Mouse (Mus musculus) gastrocnemius, postnatal 25 days (tissue): Measurements from ENCODE around the gene Gas2l1. TPM values are rescaled to one million over a fixed set of nuclear protein-coding genes. Genes with fewer than 3 reads are reported as not detected.
A peak's percentile ranks its signal among the peaks of the same experiment; 100 is the strongest.

Experiments
- DNase-seq: peaks from one replicate; pipeline ENCODE4 v3.0.0; 2022
- total RNA-seq, 2 experiments: library from RNA; stranded (reverse); gene quantifications; 1 replicate in 1 of 2; 2 replicates in 1 of 2; pipeline ENCODE4 v1.2.3; 2021

Gene Gas2l1
- total RNA-seq, 2 experiments from 2014 or later, result 6.0 to 9.4 TPM

GRCm38 (mm10) chr11:5042645-5043381 is 22.3 kb downstream of the Gas2l1 start:
- no peak for DNase-seq

GRCm38 (mm10) chr11:5041144-5041780 is 23.9 kb downstream of the Gas2l1 start:
- no peak for DNase-seq

- no peak for DNase-seq
These were observed 24.5 kb downstream of the Gas2l1 start for GRCm38 (mm10) chr11:5040585-5040984.

GRCm38 (mm10) chr11:5037146-5037854 is 27.8 kb downstream of the Gas2l1 start:
- DNase-seq, result peak; percentile 50

- no peak for DNase-seq
These were observed 29.7 kb downstream of the Gas2l1 start for GRCm38 (mm10) chr11:5035421-5035820.

- DNase-seq, result peak; percentile 26
These were observed 32.0 kb downstream of the Gas2l1 start for GRCm38 (mm10) chr11:5033136-5033535.

GRCm38 (mm10) chr11:5032706-5033105 is 32.4 kb downstream of the Gas2l1 start:
- no peak for DNase-seq

GRCm38 (mm10) chr11:5028228-5028627 is 36.9 kb downstream of the Gas2l1 start:
- DNase-seq, result no peak

GRCm38 (mm10) chr11:5025108-5025507 is 40.0 kb downstream of the Gas2l1 start:
- no peak for DNase-seq

- no peak for DNase-seq
These were observed 47.6 kb downstream of the Gas2l1 start for GRCm38 (mm10) chr11:5017506-5017905.

- DNase-seq, result no peak
These were observed 48.8 kb downstream of the Gas2l1 start for GRCm38 (mm10) chr11:5016286-5016685.

GRCm38 (mm10) chr11:5015720-5016119 is 49.4 kb downstream of the Gas2l1 start:
- DNase-seq, result peak; percentile 83

GRCm38 (mm10) chr11:5012213-5012715 is 52.9 kb downstream of the Gas2l1 start:
- no peak for DNase-seq

GRCm38 (mm10) chr11:5011480-5011879 is 53.6 kb downstream of the Gas2l1 start:
- DNase-seq, result no peak

- no peak for DNase-seq
These were observed 54.9 kb downstream of the Gas2l1 start for GRCm38 (mm10) chr11:5010205-5010604.

- no peak for DNase-seq
These were observed 55.6 kb downstream of the Gas2l1 start for GRCm38 (mm10) chr11:5009354-5010074.

GRCm38 (mm10) chr11:5008867-5009266 is 56.3 kb downstream of the Gas2l1 start:
- no peak for DNase-seq

GRCm38 (mm10) chr11:5007186-5007585 is 57.9 kb downstream of the Gas2l1 start:
- DNase-seq, result no peak

GRCm38 (mm10) chr11:5005528-5005927 is 59.6 kb downstream of the Gas2l1 start:
- no peak for DNase-seq
